Mouse (Mus musculus): ENCODE results near the gene Golga4.

GRCm38 (mm10) chr9:118521659-118522058, 15.6 kb downstream of the Golga4 start:
- TF ChIP-seq CTCF (IDR thresholded peaks at IDR 0.05; ENCODE audit: low read depth) = no peak
- no peak for TF ChIP-seq EP300 (IDR thresholded peaks at IDR 0.05; ENCODE audit: low read depth)

Measured in heart, postnatal 0 days (tissue).